Mouse (Mus musculus) liver, embryonic 14.5 days (tissue): Measurements from ENCODE around the gene Wnk2.

Experiments used
- CTCF ChIP-seq: IDR thresholded peaks from 2 replicates; pipeline ENCODE4 v1.5.1; 2016; ENCODE audit warnings: antibody characterized with exemption, low read depth, control low read depth
- EP300 ChIP-seq: IDR thresholded peaks from 2 replicates; pipeline ENCODE4 v1.6.1; 2016; ENCODE audit warnings: antibody characterized with exemption, low read depth

- TF ChIP-seq CTCF (no peak), EP300 (no peak)
Observed at GRCm38 (mm10) chr13:49145396-49145795, 2.4 kb downstream of the Wnk2 start.
